Mouse (Mus musculus) midbrain, postnatal 0 days (tissue): ENCODE measurements around the gene Cryz. TPM values are rescaled to one million over a fixed set of nuclear protein-coding genes. Genes with fewer than 3 reads are reported as not detected.
"Not testable (repeated sequence)": the region's sequence is repeated elsewhere in the genome, so short reads cannot be mapped to it uniquely, and the experiment has no call there.

Experiments used
- ATAC-seq: fragments of 200-750 bp; cut with Nextera tagmentation; 2 replicates; pipeline ENCODE4 v1.8.0; 2017; ENCODE audit warnings: moderate number of reproducible peaks, mild to moderate bottlenecking, moderate TSS enrichment, moderate library complexity; ENCODE audit not compliant: low FRiP score
- DNase-seq: peaks from one replicate; pipeline ENCODE4 v3.0.0-alpha.2; 2015; ENCODE audit warnings: low spot score
- H3K27ac ChIP-seq: fragments of 300-500 bp; sonication (generic); 2 replicates; pipeline ENCODE4 v1.5.1; 2014; ENCODE audit warnings: low read depth, mild to moderate bottlenecking, low read length, mixed read lengths
- H3K27me3 ChIP-seq: fragments of 300-500 bp; sonication (generic); 2 replicates; pipeline ENCODE4 v1.6.1; 2014; ENCODE audit warnings: low read length, control low read depth, mixed read lengths; ENCODE audit not compliant: insufficient read depth
- H3K36me3 ChIP-seq: fragments of 300-500 bp; sonication (generic); 2 replicates; pipeline ENCODE4 v1.6.1; 2014; ENCODE audit warnings: low read length, control low read depth, mixed read lengths; ENCODE audit not compliant: insufficient read depth
- H3K4me1 ChIP-seq: fragments of 300-500 bp; sonication (generic); 2 replicates; pipeline ENCODE4 v1.6.1; 2014; ENCODE audit warnings: mild to moderate bottlenecking, control low read depth, antibody characterized with exemption, low read length, mixed read lengths; ENCODE audit not compliant: insufficient read depth
- H3K4me2 ChIP-seq: fragments of 300-500 bp; sonication (generic); 2 replicates; pipeline ENCODE4 v1.6.1; 2014; ENCODE audit warnings: low read depth, mild to moderate bottlenecking, low read length, mixed read lengths; ENCODE audit not compliant: poor library complexity, severe bottlenecking
- H3K4me3 ChIP-seq: fragments of 300-500 bp; sonication (generic); 2 replicates; pipeline ENCODE4 v1.5.1; 2014; ENCODE audit warnings: low read depth, mild to moderate bottlenecking, low read length, moderate library complexity
- H3K9ac ChIP-seq: fragments of 300-500 bp; sonication (generic); replicated peaks from 2 replicates; pipeline ENCODE4 v1.6.1; 2014; ENCODE audit warnings: mild to moderate bottlenecking, low read length, moderate library complexity, mixed read lengths; ENCODE audit not compliant: poor library complexity, severe bottlenecking
- H3K9me3 ChIP-seq: fragments of 300-500 bp; sonication (generic); 2 replicates; pipeline ENCODE4 v1.6.1; 2016; ENCODE audit warnings: low read length, control low read depth
- CTCF ChIP-seq: IDR thresholded peaks from 2 replicates; pipeline ENCODE4 v1.5.1; 2016; ENCODE audit warnings: antibody characterized with exemption, mild to moderate bottlenecking
- WGBS: fragments of 180-500 bp; shearing (Covaris S2); extraction: QIAGEN DNeasy Blood & Tissue Kit; methylation state at CpG from one replicate; pipeline ENCODE4 v1.1.7; 2014; 5-methylcytosine and 5-hydroxymethylcytosine counted together
- polyA plus RNA-seq: library from polyadenylated mRNA; unstranded; fragments of >200 nt; fragmentation: Nextera tagmentation; extraction: Ambion mirVana; gene quantifications from 2 replicates; pipeline ENCODE4 v1.2.1, GENCODE M21; 2015
- total RNA-seq: library from RNA; depleted of rRNA; stranded (reverse); fragments of >200 nt; gene quantifications from 2 replicates; pipeline ENCODE4 v1.2.3, GENCODE M21; 2014

Cryz gene
- total and polyA plus RNA-seq, 2 experiments from 2014 or later: 12.6 to 13.9 TPM

- no peak for ATAC-seq
- H3K36me3 ChIP-seq: no peaks in the 10 kb centered on the region
Measured at GRCm38 (mm10) chr3:154614771-154615170, 18.3 kb downstream of the Cryz start.

GRCm38 (mm10) chr3:154615304-154615703, 18.8 kb downstream of the Cryz start:
- TF ChIP-seq CTCF: no peak
- Histone ChIP-seq H3K36me3 (no peaks in the 10 kb centered on the region), H3K9ac (no peak overlapping the region), H3K4me1 (0 out of 2 replicates have a peak, but pooled peaks cover 4% of the 10 kb centered on the region), H3K27ac (no peak overlapping the region), H3K27me3 (no peaks in the 10 kb centered on the region), H3K4me3 (no peak overlapping the region), H3K4me2 (no peak overlapping the region), H3K9me3 (no peaks in the 10 kb centered on the region)
- ATAC-seq (peak; percentile 58), DNase-seq (no peak)
- WGBS: 53% methylated on average over 7 of the region's 7 CpGs

More at GRCm38 (mm10) chr3:154614771-154615170, 18.3 kb downstream of the Cryz start:
- Histone ChIP-seq H3K4me3 (no peak overlapping the region), H3K27me3 (no peaks in the 10 kb centered on the region), H3K9me3 (no peaks in the 10 kb centered on the region), H3K4me2 (no peak overlapping the region), H3K4me1 (0 out of 2 replicates have a peak, but pooled peaks cover 4% of the 10 kb centered on the region), H3K9ac (no peak overlapping the region), H3K27ac (no peak overlapping the region)
- 75% methylated on average over 8 of the region's 8 CpGs for WGBS
- DNase-seq: no peak
- TF ChIP-seq CTCF: no peak

GRCm38 (mm10) chr3:154616106-154616505, 19.6 kb downstream of the Cryz start:
- no peak overlapping the region for H3K4me2 ChIP-seq
- no peaks in the 10 kb centered on the region for H3K27me3 ChIP-seq
- 0 out of 2 replicates have a peak, but pooled peaks cover 4% of the 10 kb centered on the region for H3K4me1 ChIP-seq
- 91% methylated on average over 4 of the region's 4 CpGs for WGBS
- ATAC-seq (no peak), DNase-seq (no peak)
- H3K36me3 ChIP-seq: no peaks in the 10 kb centered on the region
- H3K9me3 ChIP-seq: no peaks in the 10 kb centered on the region
- TF ChIP-seq CTCF: no peak
- H3K27ac ChIP-seq: no peak overlapping the region
- no peak overlapping the region for H3K9ac ChIP-seq
- H3K4me3 ChIP-seq: no peak overlapping the region

GRCm38 (mm10) chr3:154628284-154628683, 31.8 kb downstream of the Cryz start:
- Histone ChIP-seq H3K27me3 (no peaks in the 10 kb centered on the region), H3K9ac (no peak overlapping the region), H3K4me1 (no peaks in the 10 kb centered on the region), H3K4me2 (no peak overlapping the region), H3K4me3 (no peak overlapping the region), H3K36me3 (no peaks in the 10 kb centered on the region), H3K9me3 (no peaks in the 10 kb centered on the region), H3K27ac (no peak overlapping the region)
- ATAC-seq (no peak), DNase-seq (no peak)
- TF ChIP-seq CTCF: no peak

GRCm38 (mm10) chr3:154631281-154631680, 34.8 kb downstream of the Cryz start:
- H3K4me1 ChIP-seq, H3K4me3 ChIP-seq, H3K27ac ChIP-seq, H3K9ac ChIP-seq, H3K36me3 ChIP-seq, DNase-seq, H3K9me3 ChIP-seq, ATAC-seq, H3K4me2 ChIP-seq, H3K27me3 ChIP-seq: not testable (repeated sequence)
- 87% methylated on average over 2 of the region's 2 CpGs for WGBS

- Histone ChIP-seq H3K4me3 (no peak overlapping the region), H3K9me3 (no peaks in the 10 kb centered on the region), H3K27ac (no peak overlapping the region), H3K4me2 (no peak overlapping the region), H3K4me1 (no peaks in the 10 kb centered on the region), H3K9ac (no peak overlapping the region), H3K27me3 (no peaks in the 10 kb centered on the region), H3K36me3 (no peaks in the 10 kb centered on the region)
- 78% methylated on average over 5 of the region's 5 CpGs for whole genome bisulfite sequencing
- no peak for ATAC-seq
- TF ChIP-seq CTCF: no peak
- no peak for DNase-seq
Measured at GRCm38 (mm10) chr3:154633091-154633490, 36.6 kb downstream of the Cryz start.
